Mouse (Mus musculus): ENCODE measurements around the gene Rcor3.

Gene Rcor3

DNA sequence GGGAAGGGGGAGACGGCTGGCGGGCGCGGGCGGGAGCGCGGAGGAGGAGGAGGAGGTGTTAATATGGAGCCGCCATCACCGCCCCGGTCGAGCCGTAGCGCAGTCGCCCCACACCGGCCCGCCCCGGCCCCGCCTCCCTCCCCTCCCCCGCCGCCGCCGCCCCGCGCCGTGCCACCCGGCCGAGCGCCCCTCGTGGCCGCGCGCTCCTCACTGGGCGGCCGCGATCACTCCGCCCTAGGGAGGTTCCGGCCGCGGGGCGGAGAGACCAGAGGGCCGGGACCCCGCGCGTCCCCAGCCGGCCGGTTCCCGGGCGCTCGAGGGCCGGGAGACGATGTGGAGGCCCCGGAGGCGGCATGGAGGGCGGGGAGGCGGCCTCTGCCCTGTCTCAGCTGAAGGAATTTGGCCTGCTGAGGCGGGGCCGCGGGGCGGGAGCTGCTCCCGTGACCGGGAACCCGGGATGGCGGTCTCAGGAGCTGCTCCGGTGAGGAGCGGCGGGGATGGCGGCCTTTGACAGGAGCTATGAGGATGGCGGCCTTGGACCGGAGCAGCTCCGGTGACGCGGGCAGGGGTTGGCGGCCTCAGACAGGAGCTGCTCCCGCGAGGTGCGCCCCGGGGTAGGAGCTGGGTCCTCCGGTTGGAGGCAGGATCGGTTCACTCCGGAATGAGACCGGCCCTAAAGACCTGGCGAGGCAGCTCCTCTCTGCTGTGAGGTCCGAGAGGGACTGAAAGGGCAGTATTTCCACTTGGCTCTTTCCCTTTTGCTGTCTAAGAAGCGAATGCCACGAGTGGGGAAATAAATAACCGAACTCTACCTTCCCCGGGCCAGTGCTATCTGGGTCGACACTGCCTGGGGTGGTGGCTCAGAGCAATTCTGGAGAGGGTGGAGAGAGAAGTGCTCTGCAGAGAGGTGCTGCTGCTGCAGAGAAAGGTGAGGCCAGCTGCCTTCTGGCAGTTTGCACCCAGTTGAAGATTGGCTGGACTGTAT is at the start of gene Rcor3:
TSS of gene Rcor3 (minus strand) at position 137 of the 985 bp plus-strand sequence.
- DNase-seq (ENCODE audit: low read depth, low spot score) = peak; percentile 73

- DNase-seq (ENCODE audit: low read depth, low spot score) = no peak
Observed at GRCm38 (mm10) chr1:192181696-192182257, 43.9 kb upstream of the Rcor3 start.

DNA sequence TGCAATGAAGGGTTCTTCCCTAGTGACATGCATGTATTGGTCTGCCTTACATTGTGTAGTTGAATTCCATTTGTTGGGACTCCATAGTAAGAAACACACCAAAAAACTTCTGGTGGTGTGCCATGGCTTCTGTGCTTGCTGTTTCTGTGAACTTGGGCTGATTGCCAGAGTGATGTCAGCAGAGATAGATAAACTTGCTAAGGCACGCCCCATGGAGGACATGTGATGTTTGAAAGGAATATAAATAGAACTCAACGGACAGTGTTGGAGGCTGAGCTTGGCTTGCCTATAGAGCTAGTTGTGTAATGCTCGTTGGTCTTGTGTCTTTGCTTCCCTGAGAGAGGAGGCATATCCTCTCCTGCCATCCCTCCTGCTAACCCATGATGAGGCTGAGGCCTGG is 42.0 kb upstream of the Rcor3 start:
- no peak for DNase-seq (ENCODE audit: low read depth, low spot score)

- no peak for DNase-seq (ENCODE audit: low read depth, low spot score)
Observed at GRCm38 (mm10) chr1:192171477-192171876, 33.6 kb upstream of the Rcor3 start.

- no peak for DNase-seq (ENCODE audit: low read depth, low spot score)
Observed at GRCm38 (mm10) chr1:192151179-192151578, 13.3 kb upstream of the Rcor3 start.

DNA sequence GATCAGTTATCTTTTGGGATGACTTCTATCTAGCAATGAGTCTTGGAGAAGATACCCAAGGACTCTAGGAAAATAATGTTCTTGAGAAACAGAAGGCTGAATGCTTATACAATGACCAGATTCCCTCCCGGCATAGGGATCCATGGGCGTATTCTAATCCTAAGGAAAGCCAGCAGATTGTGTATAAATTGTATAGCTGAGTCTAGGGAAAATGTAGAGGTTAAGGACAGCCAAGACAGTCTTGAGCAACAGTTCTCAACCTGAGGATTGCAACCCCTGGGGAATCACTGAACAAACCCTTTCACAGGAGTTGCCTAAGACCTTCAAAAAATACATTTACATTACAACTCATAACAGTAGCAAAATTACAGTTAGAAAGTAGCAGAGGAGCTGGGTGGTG is 2.5 kb upstream of the Rcor3 start:
- no peak for DNase-seq (ENCODE audit: low read depth, low spot score)

GRCm38 (mm10) chr1:192137291-192137925 is 454 bp downstream of the Rcor3 start:
- peak; percentile 28 for DNase-seq (ENCODE audit: low read depth, low spot score)

DNA sequence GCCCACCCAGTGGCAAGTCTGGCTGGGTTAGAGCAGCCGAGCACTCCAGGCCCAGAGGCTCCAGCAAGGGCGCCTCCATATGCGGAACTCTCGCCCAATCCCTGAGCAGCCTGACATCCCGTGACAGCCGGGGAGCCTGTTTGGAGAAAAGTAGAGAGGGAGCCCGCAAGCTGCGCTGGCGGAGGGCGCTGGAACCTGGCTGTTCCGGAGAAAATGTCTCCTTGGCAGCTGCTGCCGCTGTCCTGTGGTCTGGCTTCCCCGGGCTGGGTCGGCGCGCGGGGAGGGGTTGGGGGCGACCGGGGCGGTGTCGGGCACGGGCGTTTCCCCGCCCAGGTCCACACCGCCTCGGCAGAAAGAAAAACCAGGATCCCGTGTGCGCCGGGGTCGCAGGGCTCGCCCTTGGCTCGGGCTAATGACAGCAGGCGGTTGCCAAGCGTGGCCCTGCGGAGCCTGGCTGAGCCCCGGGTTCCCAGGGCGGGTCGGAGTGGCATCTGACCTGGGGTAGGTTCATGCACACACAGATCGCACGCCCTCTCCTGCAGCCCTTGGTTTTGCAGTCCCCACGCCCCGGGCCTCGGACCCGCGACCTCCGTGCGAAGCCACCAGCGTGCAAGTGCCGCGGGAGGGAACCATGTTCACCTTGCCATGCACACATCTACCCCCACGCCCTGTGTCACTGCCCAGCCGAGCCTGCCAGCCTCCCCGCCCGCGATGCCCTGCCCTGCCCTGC is 1.1 kb downstream of the Rcor3 start:
- peak; percentile 57 for DNase-seq (ENCODE audit: low read depth, low spot score)

- no peak for DNase-seq (ENCODE audit: low read depth, low spot score)
Observed at GRCm38 (mm10) chr1:192130202-192130601, 7.7 kb downstream of the Rcor3 start.

GRCm38 (mm10) chr1:192128343-192128742 is 9.5 kb downstream of the Rcor3 start:
- peak; percentile 45 for DNase-seq (ENCODE audit: low read depth, low spot score)

DNA sequence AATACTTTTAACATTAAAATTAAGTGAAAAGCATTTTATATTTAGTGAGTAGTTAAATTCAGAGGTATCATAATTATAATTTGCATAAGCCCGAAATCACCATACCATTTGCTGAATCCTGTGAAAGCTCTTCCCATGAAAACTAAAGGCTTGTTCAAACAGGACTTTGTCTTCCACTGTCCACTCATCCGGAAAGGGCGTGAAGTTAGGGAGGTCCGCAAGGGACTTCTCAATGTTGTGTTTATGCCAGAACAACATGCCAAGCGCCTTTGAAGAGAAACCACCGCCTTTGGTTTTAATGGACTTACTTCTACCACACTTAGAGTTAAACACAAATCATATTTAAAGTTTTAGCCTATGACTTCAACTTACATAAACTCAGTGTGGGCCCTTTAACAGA is 12.1 kb downstream of the Rcor3 start:
- DNase-seq (ENCODE audit: low read depth, low spot score) = no peak

DNA sequence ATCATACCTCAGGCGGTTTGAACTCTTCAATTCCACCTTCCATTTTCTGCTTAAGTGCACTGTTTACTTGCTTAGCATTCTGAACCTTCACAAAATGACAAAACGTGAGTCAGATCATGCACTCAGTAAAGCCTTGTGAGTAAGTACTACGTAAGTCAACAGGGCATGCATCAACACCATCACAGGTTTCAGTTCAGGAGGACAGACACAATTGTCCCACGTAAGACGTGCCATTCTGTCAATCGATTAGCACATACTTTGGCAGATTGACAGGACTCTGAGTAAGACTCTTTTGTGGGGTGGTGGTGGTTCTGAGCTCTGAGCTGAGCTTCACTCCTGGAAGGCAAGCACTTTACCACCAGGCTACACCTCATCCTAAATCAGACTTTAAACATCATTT is 21.6 kb downstream of the Rcor3 start:
- DNase-seq (ENCODE audit: low read depth, low spot score) = no peak

- DNase-seq (ENCODE audit: low read depth, low spot score) = no peak
Observed at GRCm38 (mm10) chr1:192115378-192115777, 22.5 kb downstream of the Rcor3 start.

DNA sequence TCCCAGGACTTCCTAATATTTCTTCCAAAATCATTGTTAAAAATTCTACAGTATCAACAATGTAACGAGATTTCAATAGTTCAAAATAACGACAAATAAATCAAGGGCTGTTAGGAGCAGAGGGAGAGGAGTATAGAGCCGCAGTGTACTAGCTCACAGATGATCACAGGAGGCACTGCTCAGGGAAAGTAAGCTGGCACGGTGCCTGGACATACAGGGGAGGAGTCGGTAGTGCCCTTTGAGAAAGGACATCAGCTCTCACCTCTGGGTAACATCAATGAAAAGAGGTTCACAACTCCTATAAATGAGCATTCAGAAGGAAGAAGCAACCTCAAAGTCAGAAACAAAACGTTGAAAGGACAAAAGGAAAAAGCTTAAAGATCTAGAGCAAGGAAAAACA is 28.7 kb downstream of the Rcor3 start:
- DNase-seq (ENCODE audit: low read depth, low spot score) = no peak

DNA sequence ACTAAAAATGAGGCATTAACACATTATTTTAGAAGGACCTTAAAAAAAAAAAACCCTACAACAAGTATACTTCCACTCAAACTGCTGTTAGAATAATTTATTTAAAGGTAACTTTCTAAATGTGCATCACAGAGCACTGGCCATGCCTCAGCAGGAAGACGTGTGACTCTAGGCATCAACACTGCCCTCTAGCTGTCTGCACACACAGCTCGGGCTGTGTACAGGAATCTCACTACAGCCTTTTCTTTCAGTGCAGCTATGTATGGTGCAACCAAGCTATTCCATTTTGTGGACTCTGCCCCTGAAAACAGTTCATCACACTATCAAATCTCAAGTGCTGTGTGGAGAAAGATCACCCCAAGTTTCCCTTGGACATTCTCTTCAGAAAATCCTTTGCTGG is 30.5 kb downstream of the Rcor3 start:
- no peak for DNase-seq (ENCODE audit: low read depth, low spot score)

DNA sequence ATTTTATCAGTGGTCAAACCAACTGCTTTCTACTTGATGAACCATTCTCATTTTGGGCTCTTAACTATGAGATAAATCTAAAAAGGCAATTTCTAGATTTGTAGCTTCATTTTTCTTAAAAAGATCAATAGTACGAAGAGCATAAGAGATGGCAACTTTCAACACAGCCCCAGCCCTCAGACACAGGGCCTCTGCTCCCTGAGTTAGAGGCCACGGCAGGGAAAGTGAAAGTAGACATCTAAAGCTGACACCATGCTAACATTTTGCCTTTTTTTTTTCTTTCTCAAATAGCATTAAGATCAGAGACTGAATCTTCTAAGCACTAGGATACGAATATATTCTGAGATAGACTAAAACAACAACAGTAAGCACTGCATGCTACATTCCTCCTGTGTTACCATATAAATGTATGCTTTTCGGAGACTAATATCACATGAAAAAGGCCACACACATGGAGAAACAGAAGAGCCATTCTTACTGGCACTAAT is 31.9 kb downstream of the Rcor3 start:
- no peak for DNase-seq (ENCODE audit: low read depth, low spot score)

DNA sequence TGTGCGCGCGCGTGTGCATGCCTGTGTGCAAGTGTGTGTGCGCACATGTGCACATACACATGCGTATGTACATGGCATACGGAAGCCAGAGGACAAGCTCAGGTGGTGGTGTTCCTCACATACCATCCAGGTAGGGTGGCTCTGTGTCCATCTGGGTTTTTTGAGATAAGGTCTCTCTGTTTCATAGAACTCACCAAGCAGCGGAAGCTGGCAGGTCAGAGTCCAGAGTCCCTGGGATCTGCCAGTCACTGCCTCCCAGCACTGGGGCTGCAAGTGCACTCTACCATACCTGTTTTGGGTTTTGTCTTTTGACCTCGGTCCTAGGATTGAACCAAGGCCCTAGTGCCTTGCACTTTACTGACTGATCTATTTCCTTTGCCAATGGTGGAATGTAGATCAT is 33.8 kb downstream of the Rcor3 start:
- no peak for DNase-seq (ENCODE audit: low read depth, low spot score)

DNA sequence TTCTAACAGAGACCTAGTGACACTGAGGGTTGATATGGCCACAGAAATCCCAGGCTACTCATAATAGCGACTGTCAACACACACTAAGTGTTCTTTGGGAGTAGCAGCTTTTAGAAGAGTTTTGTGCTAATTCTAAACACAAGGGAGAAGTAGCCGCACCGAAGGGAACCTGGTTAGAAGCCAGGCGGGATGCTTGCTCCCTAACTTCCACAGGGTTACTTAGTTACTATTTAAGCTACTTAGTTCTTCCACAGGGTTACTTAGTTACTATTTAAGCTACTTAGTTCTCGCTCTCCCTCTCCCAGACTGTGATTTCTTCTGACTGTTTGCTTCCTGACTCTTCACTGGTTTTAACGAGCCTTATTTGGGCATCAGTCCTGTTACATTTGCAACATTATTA is 34.7 kb downstream of the Rcor3 start:
- DNase-seq (ENCODE audit: low read depth, low spot score) = no peak

DNA sequence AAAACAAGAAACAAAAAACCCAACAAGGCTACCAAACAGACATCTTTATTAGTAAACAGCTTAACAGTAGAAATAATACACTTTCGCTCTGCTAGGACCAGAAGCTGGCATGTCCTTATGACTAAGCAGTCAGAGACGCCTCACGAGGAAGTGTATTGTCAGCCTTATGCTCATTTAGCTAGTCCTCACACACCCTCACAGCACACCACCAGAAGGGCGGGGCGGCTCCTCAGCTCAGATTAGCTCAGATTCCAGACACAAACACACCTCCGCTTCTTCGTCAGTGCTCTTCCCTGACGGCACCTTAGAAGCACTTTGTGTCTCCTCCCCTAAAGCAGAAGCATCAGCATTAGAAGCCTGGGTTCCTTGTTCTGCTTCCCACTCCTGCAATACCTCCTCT is 36.5 kb downstream of the Rcor3 start:
- DNase-seq (ENCODE audit: low read depth, low spot score) = no peak

DNA sequence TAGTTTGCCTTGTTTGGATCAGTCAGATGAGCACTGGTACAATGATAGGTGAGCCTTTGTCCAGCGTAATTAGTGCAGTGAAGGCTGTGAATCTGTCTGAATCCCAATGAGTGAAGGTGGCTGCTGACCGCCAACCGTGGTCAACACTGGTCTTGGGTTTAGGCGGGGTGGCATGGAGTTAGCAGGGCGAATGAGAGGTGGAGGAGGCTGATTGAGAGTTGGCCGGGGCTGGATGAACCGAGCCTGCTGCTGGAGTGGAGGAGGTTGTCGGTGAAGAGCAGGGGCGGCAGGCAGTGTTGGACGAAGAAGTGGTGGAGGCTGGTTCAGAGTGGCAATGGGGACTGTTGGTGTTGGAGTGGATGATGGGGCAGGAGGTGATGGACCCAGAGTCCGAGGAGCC is 37.1 kb downstream of the Rcor3 start:
- DNase-seq (ENCODE audit: low read depth, low spot score) = no peak

DNA sequence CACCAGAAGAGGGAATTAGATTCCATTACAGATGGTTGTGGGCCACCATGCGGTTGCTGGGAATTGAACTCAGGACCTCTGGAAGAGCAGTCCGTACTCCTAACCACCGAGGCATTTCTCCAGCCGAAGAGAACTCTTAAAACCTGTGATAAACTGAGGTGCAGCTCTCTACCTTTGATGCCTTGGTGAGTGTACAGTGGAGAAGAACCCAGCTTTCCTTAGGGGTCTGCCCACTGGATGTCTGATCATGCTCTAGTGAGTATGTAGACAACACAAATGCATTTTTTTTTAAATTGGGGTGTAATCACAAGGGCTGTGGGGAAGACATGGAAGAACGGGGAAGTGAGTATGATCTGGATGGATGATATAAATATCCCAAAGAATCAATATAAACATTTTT is 42.2 kb downstream of the Rcor3 start:
- DNase-seq (ENCODE audit: low read depth, low spot score) = no peak
